Mouse (Mus musculus): Measurements from ENCODE around the gene Tatdn3.

Tatdn3 gene

GRCm38 (mm10) chr1:191062781-191063485 lies at the start of gene Tatdn3, which contains the start of gene Nsl1:
TSS of gene Tatdn3 (minus strand) at chr1:191062932.
TSS of gene Nsl1 (plus strand) at chr1:191063012.
- DNase-seq (ENCODE audit: low read depth, low spot score): peak; percentile 91

- no peak for DNase-seq (ENCODE audit: low read depth, low spot score)
These were observed 48.4 kb upstream of the Tatdn3 start for GRCm38 (mm10) chr1:191111146-191111545.

- no peak for DNase-seq (ENCODE audit: low read depth, low spot score)
These were observed 47.2 kb upstream of the Tatdn3 start for GRCm38 (mm10) chr1:191109907-191110306.

GRCm38 (mm10) chr1:191107306-191107705 lies 44.6 kb upstream of the Tatdn3 start:
- DNase-seq (ENCODE audit: low read depth, low spot score): no peak

- DNase-seq (ENCODE audit: low read depth, low spot score): no peak
These were observed 42.5 kb upstream of the Tatdn3 start for GRCm38 (mm10) chr1:191105246-191105645.

- no peak for DNase-seq (ENCODE audit: low read depth, low spot score)
These were observed 40.1 kb upstream of the Tatdn3 start for GRCm38 (mm10) chr1:191102730-191103370.

GRCm38 (mm10) chr1:191099772-191100291 lies 37.1 kb upstream of the Tatdn3 start:
- no peak for DNase-seq (ENCODE audit: low read depth, low spot score)

DNA sequence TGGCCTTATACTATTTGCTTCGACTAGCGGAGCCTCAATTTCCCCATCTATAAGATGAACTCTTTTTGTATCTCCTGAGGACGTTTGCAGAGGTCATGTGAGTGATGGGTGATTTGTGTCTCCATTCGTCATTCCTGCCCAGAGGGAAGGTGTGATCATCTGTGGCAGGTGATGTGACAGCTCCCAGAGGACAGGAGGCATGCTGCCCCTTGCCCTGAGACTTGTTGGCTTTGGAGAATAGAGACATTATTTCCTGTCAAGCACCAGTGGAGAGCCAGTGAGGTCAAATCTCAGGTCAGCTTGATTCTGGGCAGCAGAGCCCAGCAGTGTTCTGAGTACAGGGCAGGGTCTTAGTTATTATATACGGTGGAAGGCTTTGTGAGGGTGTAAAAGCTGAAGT lies 36.4 kb upstream of the Tatdn3 start:
- no peak for DNase-seq (ENCODE audit: low read depth, low spot score)

GRCm38 (mm10) chr1:191097802-191098747 lies 35.3 kb upstream of the Tatdn3 start, which contains the start of gene Batf3:
TSS of gene Batf3 (plus strand) at chr1:191097847.
- DNase-seq (ENCODE audit: low read depth, low spot score): peak; percentile 34

DNA sequence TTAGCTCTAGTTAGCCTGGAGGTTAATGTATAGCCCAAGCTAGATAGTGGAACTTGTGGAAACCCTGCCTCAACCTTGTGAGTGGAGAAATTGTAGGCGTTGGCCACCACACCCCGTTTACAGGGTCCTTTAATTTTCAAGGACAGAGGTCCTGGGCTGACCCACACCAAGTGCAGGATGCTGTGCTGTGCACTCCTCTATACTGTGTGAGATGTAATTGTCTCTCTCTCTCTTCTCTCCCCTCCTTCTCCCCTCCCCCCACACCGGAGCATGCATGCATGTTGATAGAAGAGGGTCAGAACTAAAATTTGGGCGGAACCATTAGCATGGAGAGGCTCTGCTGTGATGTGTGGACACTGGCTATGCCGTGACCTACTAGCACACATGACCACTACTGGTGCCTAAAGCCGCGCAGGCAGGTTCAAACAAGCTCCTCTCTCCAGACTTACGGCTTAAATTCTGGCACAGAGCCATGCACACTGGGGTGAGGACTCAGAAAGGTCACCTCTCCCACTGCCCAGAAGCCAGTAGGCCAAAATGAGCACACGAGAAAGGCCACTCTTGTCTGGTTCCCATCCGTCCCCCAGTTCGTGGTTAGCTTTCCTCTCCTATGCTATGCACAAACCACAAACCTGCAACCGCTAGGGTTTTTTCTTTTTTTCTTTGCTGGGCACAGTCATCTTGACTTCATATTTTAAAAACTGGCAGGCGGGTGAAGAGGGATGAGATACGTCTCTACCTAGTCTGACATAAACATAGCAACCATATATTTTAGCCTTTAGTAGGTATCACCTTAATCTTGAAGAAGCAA lies 34.3 kb upstream of the Tatdn3 start:
- no peak for DNase-seq (ENCODE audit: low read depth, low spot score)

- peak; percentile 36 for DNase-seq (ENCODE audit: low read depth, low spot score)
These were observed 32.3 kb upstream of the Tatdn3 start for GRCm38 (mm10) chr1:191095019-191095418.

- DNase-seq (ENCODE audit: low read depth, low spot score): no peak
These were observed 30.8 kb upstream of the Tatdn3 start for GRCm38 (mm10) chr1:191093578-191093977.

- DNase-seq (ENCODE audit: low read depth, low spot score): no peak
These were observed 29.3 kb upstream of the Tatdn3 start for GRCm38 (mm10) chr1:191092050-191092449.

DNA sequence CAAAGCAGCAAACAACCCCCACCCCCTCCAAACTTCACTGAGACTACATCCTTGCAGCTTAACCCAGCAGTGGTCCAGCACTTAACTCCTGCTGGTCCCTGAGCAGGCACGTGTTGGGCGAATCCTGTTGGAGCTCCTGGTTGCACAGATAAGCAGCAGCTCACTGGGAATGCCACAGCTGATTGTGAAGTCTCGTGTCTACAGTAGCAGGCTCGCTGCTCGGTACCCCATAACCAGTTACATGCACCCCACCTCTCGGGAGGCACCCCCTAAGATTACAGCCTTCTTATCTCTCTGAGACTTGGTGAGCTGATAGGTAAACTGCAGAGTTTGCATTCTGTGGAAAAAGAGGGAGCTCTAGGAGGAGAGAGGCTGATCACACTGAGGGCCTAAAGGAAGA lies 26.6 kb upstream of the Tatdn3 start:
- DNase-seq (ENCODE audit: low read depth, low spot score): no peak

DNA sequence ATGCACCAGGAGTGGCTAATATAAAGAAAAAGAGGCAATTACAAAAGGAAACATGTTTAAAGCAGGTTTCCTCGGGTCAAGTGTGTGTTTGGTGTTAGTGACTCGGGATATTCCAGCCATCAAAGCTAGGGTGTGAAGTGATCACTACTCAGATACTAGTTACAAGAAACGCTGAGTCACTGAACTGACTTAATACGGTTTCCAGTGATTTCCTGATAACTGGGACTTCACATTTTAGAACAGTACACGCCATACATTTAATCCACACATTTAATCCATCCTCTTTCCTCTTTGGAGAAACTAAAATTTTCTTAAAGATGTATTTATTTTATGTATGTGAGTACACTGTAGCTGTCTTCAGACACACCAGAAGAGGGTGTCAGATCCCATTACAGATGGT lies 25.2 kb upstream of the Tatdn3 start:
- DNase-seq (ENCODE audit: low read depth, low spot score): no peak

- no peak for DNase-seq (ENCODE audit: low read depth, low spot score)
These were observed 24.2 kb upstream of the Tatdn3 start for GRCm38 (mm10) chr1:191086960-191087359.

- no peak for DNase-seq (ENCODE audit: low read depth, low spot score)
These were observed 23.7 kb upstream of the Tatdn3 start for GRCm38 (mm10) chr1:191086304-191086878.

GRCm38 (mm10) chr1:191085597-191085996 lies 22.9 kb upstream of the Tatdn3 start:
- peak; percentile 60 for DNase-seq (ENCODE audit: low read depth, low spot score)

GRCm38 (mm10) chr1:191084951-191085559 lies 22.3 kb upstream of the Tatdn3 start:
- peak; percentile 77 for DNase-seq (ENCODE audit: low read depth, low spot score)

- DNase-seq (ENCODE audit: low read depth, low spot score): no peak
These were observed 20.5 kb upstream of the Tatdn3 start for GRCm38 (mm10) chr1:191083230-191083629.

Measured in ES-CJ7 (cell line).